Mouse (Mus musculus) kidney, adult 2 months (tissue): ENCODE measurements around the gene Pum1.

Source experiments
- CTCF ChIP-seq: fragments of 200-500 bp; conservative IDR thresholded peaks from 2 replicates; pipeline ENCODE4 v1.5.1; 2011; ENCODE audit warnings: low read depth, mild to moderate bottlenecking, control low read depth, low read length, moderate library complexity, mixed read lengths; ENCODE audit not compliant: insufficient read depth, insufficient read length
- POLR2A ChIP-seq: fragments of 200-500 bp; IDR thresholded peaks from one replicate; pipeline ENCODE4 v1.6.1; 2011; ENCODE audit warnings: low read depth, low read length, control low read depth

DNA sequence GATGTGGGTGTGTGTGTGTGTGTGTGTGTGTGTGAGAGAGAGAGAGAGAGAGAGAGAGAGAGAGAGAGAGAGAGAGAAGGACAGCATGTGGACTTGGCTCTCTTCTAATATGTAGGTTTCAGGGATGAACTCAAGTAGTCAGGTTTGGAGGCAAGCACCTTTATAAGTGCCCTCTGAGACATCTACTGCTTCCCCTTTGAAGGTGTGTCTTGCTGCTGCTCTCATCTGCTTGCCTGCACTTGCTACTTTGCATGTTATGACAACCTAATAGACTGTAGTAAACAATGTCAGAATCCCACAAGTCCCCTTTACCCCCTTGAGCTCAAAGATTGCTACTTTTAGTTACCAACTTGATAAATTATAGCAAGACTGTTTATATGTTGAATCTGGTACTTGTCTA is 52.5 kb downstream of the Pum1 start:
- TF ChIP-seq CTCF (no peak), POLR2A (no peak)
